Mouse (Mus musculus) layer of hippocampus, postnatal 25 days (tissue): ENCODE results near the gene Abcb6. TPM values are rescaled to one million over a fixed set of nuclear protein-coding genes. Genes with fewer than 3 reads are reported as not detected.

ENCODE experiments used
- DNase-seq, 2 experiments: peaks; one replicate each; pipeline ENCODE4 v3.0.0; 2022; ENCODE audit warnings: mixed read lengths in 2 of 2, low spot score in 1 of 2; ENCODE audit errors: extremely low spot score in 1 of 2
- total RNA-seq, 2 experiments: library from RNA; stranded (reverse); gene quantifications; 2 replicates each; pipeline ENCODE4 v1.2.3; 2021

Gene Abcb6
- total RNA-seq: 10 to 100 TPM; 25.2 to 28.0 TPM

GRCm38 (mm10) chr1:75180105-75180590 lies at the start of gene Abcb6:
Gene Abcb6, minus strand, starts transcription at chr1:75180392.
- peak; percentile 71 to 76 for DNase-seq

DNA sequence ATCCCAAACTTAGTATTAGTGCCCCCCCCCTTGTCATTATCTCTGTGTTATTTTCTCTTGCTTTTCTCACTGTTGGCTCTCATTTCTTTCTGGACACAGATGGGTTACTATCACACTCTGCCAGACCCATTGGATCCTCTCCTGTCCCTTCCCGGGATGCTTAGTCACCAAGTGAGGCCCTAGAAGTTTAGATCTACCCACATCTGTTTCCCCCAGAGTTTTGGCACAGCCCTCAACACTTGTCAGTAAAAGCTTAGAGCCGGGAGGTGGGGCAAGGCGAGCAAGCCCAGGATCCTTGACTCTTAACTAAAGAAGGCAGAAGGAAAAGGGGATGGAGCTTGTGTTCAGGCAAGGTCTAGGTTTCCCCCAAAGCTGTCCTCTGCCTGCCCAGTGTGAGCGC lies 49.0 kb upstream of the Abcb6 start:
- DNase-seq: no peak

DNA sequence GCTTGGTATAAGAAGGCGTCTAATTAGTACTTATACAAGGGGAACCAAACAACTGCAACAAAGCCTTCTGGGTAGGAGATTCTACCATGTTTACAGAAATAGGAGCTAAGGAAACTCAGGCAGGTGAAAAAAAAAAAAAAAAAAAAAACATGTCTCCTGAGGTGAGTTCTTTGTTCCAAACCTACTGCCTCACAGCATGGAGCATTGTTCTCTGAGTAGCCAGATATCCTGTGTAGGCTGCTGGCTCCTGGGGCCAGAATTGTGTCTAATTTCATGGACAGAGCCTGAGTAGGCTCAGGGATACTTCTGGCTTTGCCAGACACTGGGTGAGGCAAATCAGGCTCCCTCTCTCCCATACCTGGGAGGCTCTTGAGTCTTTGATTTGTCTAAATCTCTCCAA lies 47.5 kb upstream of the Abcb6 start:
- no peak for DNase-seq

GRCm38 (mm10) chr1:75226138-75226537 lies 45.9 kb upstream of the Abcb6 start:
- no peak for DNase-seq

- DNase-seq: no peak
Observed at GRCm38 (mm10) chr1:75225473-75225872, 45.3 kb upstream of the Abcb6 start.

DNA sequence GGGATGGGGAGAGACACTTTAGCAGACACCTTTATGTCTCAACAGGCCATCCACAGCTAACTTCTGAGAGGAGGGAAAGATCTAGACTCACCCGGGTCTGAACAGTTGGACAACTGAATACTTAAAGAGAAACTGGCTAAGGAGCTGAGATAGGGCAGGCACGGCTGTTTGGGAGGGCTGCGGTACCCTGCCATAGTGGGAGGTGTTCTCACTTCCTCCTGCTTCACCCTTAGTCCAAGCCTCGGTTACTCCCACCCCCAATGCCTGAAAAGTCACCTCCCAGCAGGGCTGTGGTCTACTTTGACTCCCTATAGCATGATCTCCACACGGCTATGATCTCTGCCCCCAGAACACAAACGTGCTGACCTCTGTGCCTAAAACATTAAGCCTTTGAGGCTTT lies 43.3 kb upstream of the Abcb6 start:
- DNase-seq: no peak

DNA sequence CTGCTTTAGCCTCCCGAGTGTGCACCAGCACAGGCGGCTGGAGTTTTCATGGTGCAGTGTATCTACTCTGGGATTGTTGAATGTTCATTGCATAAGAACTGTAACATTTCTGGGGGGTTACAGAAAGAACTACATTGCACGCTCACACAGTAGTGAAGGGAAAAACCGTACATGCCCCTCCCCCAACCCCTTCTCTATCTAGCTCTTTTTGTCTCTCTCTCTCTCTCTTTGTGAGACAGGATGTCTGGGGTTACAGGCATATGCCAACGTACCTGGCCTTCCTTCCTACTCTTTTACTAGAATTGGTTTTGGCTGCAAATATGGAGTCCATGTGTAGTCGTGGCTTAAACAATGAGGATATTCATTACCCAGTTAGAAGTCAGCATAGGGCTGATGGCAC lies 42.7 kb upstream of the Abcb6 start:
- no peak for DNase-seq

GRCm38 (mm10) chr1:75221538-75221937 lies 41.3 kb upstream of the Abcb6 start:
- no peak for DNase-seq

DNA sequence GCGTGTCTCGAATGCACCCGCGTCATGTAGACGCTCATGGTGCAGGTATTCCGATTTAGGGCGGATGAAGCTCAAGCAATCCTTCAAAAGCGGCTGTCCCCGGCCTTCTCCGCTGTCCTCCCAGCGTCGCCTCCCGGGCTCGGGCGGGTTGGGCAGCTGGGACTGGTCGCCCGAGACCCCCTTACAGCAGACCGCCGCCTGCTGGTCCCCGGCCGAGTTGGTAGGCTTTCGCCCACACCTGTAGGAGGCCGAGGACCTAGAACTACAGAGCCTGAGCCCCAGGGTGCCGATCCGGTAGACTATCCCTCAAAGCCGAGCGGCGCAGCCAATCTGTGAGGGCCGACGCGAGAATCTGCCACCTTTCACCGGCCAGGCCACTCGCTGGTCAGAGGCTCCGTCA lies 39.3 kb upstream of the Abcb6 start, which contains the start of gene Tuba4a:
TSS of gene Tuba4a (minus strand) at position 335 of the 400 bp plus-strand sequence.
- no peak for DNase-seq

DNA sequence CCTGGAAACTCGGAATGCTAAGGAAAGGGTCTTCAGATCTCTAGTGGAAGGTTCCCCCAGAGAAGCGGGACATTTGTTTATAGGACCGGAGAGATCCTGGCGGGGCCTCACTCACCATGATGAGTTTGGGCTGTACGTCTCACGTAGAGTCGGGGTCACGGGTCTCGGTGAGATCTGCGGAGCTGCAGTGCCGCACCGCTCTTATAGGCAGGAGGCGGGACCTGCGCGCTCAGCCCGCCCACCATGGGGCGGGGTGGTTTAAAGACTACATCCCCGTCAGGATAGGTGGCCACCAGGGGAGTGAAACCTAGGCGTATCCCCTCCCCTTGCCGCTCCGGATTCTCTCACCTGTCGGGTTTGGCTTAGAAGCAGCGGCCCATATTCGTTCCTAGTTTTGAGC lies 38.9 kb upstream of the Abcb6 start:
- DNase-seq: peak; percentile 86 to 88

DNA sequence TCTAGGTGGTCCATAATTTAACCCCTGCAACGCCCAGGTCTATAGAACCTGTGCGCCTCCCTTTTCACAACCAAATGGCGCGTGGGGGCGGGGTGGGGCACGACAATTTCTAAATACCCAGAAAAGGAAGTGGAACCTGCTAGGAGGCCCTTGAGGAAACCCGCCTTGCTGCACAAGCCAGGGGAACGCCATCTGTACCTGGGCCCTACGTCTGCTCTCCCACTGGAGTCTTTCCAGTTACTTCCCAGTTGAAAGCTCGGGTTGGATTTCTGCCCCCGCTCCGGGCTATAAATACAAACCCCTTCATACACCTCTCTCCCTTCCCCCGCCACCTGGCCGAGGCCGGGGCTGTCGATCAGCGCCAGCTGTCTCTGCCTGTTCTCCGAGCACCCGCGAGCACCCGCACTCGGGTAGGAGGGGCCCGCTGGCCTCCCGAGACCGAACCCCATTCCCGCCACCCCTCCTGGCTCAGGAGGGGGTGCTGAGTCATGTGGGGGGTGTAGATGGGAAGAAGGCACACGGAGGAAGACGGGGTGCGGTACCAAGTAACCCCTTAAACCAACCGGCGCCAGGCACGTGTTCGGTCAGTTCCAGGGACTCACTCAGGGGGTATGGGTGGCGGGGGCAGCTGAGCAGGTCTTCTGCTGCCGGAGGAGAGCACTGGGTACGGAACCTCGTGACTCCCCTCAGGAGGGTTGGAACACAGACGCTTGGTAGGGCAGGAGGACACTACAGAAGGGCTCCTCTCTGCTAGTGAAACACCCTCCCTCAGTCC lies 38.2 kb upstream of the Abcb6 start:
- DNase-seq: peak in 1 of 2 experiments; percentile 54

- no peak for DNase-seq
Observed at GRCm38 (mm10) chr1:75217893-75218226, 37.7 kb upstream of the Abcb6 start.

GRCm38 (mm10) chr1:75216797-75217585 lies 36.8 kb upstream of the Abcb6 start:
- no peak for DNase-seq

- no peak for DNase-seq
Observed at GRCm38 (mm10) chr1:75215785-75216184, 35.6 kb upstream of the Abcb6 start.

GRCm38 (mm10) chr1:75214886-75215285 lies 34.7 kb upstream of the Abcb6 start:
- DNase-seq: peak in 1 of 2 experiments; percentile 54

DNA sequence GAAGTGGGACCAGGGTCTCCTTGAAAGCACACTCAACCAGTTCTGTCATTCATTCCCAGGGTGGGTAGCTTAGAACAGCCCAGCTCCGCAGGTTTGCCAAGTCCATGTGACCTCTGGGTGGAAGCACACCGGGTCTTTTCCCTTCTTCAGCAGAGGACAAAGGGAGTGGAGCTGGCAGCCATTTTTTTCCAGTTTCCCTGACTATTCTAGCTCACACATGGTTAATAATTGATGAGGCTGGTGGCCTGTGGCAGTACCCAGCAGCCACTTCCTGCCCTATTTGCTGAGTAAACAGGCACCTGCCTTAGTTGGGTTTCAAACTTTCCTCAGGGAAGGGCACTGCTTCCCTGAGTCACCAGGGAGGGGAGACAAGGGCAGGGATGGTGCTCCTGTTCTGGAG lies 34.2 kb upstream of the Abcb6 start:
- DNase-seq: no peak

GRCm38 (mm10) chr1:75213096-75213495 lies 32.9 kb upstream of the Abcb6 start:
- no peak for DNase-seq

GRCm38 (mm10) chr1:75212542-75212941 lies 32.4 kb upstream of the Abcb6 start:
- DNase-seq: no peak

GRCm38 (mm10) chr1:75211141-75211708 lies 31.0 kb upstream of the Abcb6 start:
- no peak for DNase-seq

DNA sequence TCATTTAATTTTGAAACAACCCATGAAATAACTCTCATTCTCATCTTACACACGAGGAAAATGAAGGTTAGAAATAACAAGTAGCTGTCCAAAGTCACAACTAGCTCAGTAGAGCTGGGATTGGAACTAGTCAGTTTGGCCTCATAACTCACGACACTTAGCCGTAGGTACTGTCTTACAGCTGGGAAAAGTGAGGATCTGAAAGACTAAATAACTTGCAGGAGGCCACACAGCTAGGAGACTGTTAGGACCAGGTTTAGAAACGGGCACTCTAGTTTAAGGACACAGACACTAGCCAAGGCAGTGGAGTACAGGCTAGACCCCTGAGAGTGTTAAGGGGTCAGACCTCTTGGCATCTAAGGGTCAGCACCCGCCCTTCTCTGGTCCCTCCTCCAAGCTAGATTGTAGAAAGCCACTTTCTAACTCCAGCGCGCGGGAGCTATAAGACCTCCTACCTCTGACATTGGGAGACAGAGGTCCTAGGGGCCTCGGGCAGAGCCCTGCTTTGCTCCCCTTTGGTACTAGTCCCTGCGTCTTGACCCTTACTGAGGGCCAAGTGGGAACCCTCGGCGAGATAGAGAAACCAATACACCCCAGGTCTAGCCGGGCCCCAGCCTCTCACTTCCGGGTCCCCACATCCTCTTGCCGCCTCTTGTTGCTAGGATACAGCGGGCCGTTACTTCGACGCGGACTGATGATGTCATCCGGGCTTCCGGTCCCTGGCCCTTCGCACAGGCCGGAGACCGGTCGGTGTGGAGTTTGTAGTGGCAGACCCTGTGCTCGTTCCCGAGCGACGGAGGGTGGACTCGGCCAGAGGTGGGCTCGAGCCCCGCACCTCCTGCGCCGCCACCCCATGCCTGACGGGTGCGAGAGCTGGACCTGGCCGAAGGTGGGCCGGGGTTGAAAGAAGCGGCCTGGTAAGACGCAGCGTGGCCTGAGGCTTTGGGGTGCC lies 30.2 kb upstream of the Abcb6 start, which contains the start of the genes Glb1l and Stk16:
TSS of gene Glb1l (minus strand) at position 678 of the 952 bp plus-strand sequence.
TSS of gene Stk16 (plus strand) at position 703 of the 952 bp plus-strand sequence.
- DNase-seq: peak; percentile 94 to 96
